Mouse (Mus musculus): Measurements from ENCODE around the gene Cat. TPM values are rescaled to one million over a fixed set of nuclear protein-coding genes. Genes with fewer than 3 reads are reported as not detected.

Cat gene
- polyA plus RNA-seq, 1 experiment from 2014 or later, result 91.9 TPM

GRCm38 (mm10) chr2:103424349-103425026 is 60.5 kb downstream of the Cat start:
- peak overlapping the region; percentile 25 for H3K4me3 ChIP-seq (ENCODE audit: low read depth, low read length)

GRCm38 (mm10) chr2:103423884-103424283 is 61.1 kb downstream of the Cat start:
- no peaks in the 10 kb centered on the region for H3K4me1 ChIP-seq (ENCODE audit: insufficient read depth, low read depth, low read length)
- no peak for TF ChIP-seq CTCF (IDR thresholded peaks at IDR 0.05)
- TF ChIP-seq EP300 (IDR thresholded peaks at IDR 0.05), result no peak
- H3K27me3 ChIP-seq (replicated peaks; ENCODE audit: insufficient read depth, low read length), result no peaks in the 10 kb centered on the region
- peak overlapping the region; percentile 84 for H3K27ac ChIP-seq (ENCODE audit: low read length)
- H3K4me2 ChIP-seq (replicated peaks; ENCODE audit: low read depth, low read length), result peak overlapping the region; percentile 46
- peak overlapping the region; percentile 25 for H3K4me3 ChIP-seq (ENCODE audit: low read depth, low read length)
- ATAC-seq, result peak; percentile 59
- H3K9me3 ChIP-seq (ENCODE audit: low read length), result no peaks in the 10 kb centered on the region
- H3K36me3 ChIP-seq (ENCODE audit: insufficient read depth, low read length), result no peaks in the 10 kb centered on the region
- 42% methylated on average over 12 of the region's 12 CpGs for WGBS
- peak; percentile 69 for DNase-seq (ENCODE audit: low spot score)
- H3K9ac ChIP-seq (replicated peaks; ENCODE audit: low read depth), result peak overlapping the region; percentile 34

More at GRCm38 (mm10) chr2:103424349-103425026, 60.5 kb downstream of the Cat start:
- Histone ChIP-seq H3K36me3 (ENCODE audit: insufficient read depth, low read length) (no peaks in the 10 kb centered on the region), H3K9ac (replicated peaks; ENCODE audit: low read depth) (peak overlapping the region; percentile 34), H3K4me2 (replicated peaks; ENCODE audit: low read depth, low read length) (peak overlapping the region; percentile 46), H3K4me1 (ENCODE audit: insufficient read depth, low read depth, low read length) (no peaks in the 10 kb centered on the region), H3K27me3 (replicated peaks; ENCODE audit: insufficient read depth, low read length) (no peaks in the 10 kb centered on the region), H3K27ac (ENCODE audit: low read length) (peak overlapping the region; percentile 84), H3K9me3 (ENCODE audit: low read length) (no peaks in the 10 kb centered on the region)
- DNase-seq (ENCODE audit: low spot score) (peak; percentile 88), ATAC-seq (peak; percentile 72)
- TF ChIP-seq EP300 (IDR thresholded peaks at IDR 0.05) (no peak), CTCF (IDR thresholded peaks at IDR 0.05) (peak; percentile 92)
- WGBS, result 11% methylated on average over 12 of the region's 12 CpGs

GRCm38 (mm10) chr2:103420650-103421507 is 64.1 kb downstream of the Cat start:
- no peaks in the 10 kb centered on the region for H3K9me3 ChIP-seq (ENCODE audit: low read length)
- H3K9ac ChIP-seq (replicated peaks; ENCODE audit: low read depth), result no peak overlapping the region
- DNase-seq (ENCODE audit: low spot score) (peak; percentile 31), ATAC-seq (no peak)
- H3K27me3 ChIP-seq (replicated peaks; ENCODE audit: insufficient read depth, low read length), result no peaks in the 10 kb centered on the region
- no peaks in the 10 kb centered on the region for H3K4me1 ChIP-seq (ENCODE audit: insufficient read depth, low read depth, low read length)
- no peak overlapping the region for H3K27ac ChIP-seq (ENCODE audit: low read length)
- 27% methylated on average over 15 of the region's 15 CpGs for WGBS
- TF ChIP-seq CTCF (IDR thresholded peaks at IDR 0.05), result no peak
- no peak for TF ChIP-seq EP300 (IDR thresholded peaks at IDR 0.05)
- H3K4me2 ChIP-seq (replicated peaks; ENCODE audit: low read depth, low read length), result no peak overlapping the region
- no peaks in the 10 kb centered on the region for H3K36me3 ChIP-seq (ENCODE audit: insufficient read depth, low read length)
- no peak overlapping the region for H3K4me3 ChIP-seq (ENCODE audit: low read depth, low read length)

- 60% methylated on average over 3 of the region's 3 CpGs for WGBS
Measured at GRCm38 (mm10) chr2:103415774-103416173, 69.2 kb downstream of the Cat start.

GRCm38 (mm10) chr2:103413381-103413780 is 71.6 kb downstream of the Cat start:
- H3K9me3 ChIP-seq (ENCODE audit: low read length), result no peaks in the 10 kb centered on the region
- H3K9ac ChIP-seq (replicated peaks; ENCODE audit: low read depth), result no peak overlapping the region
- H3K4me1 ChIP-seq (ENCODE audit: insufficient read depth, low read depth, low read length), result no peaks in the 10 kb centered on the region; the same call in 1 of the 2 replicates
- 0 out of 2 replicates have a peak, but pooled peaks have one; percentile 37 for ATAC-seq
- H3K27ac ChIP-seq (ENCODE audit: low read length), result no peak overlapping the region
- no peak for TF ChIP-seq CTCF (IDR thresholded peaks at IDR 0.05)
- no peak for TF ChIP-seq EP300 (IDR thresholded peaks at IDR 0.05)
- H3K4me2 ChIP-seq (replicated peaks; ENCODE audit: low read depth, low read length), result no peak overlapping the region
- no peaks in the 10 kb centered on the region for H3K27me3 ChIP-seq (replicated peaks; ENCODE audit: insufficient read depth, low read length)
- H3K36me3 ChIP-seq (ENCODE audit: insufficient read depth, low read length), result no peaks in the 10 kb centered on the region
- WGBS, result 24% methylated on average over 5 of the region's 5 CpGs
- no peak overlapping the region for H3K4me3 ChIP-seq (ENCODE audit: low read depth, low read length)
- DNase-seq (ENCODE audit: low spot score), result peak; percentile 28

More at GRCm38 (mm10) chr2:103415774-103416173, 69.2 kb downstream of the Cat start:
- 0 out of 2 replicates have a peak, but pooled peaks have one; percentile 36 for TF ChIP-seq EP300 (IDR thresholded peaks at IDR 0.05)
- TF ChIP-seq CTCF (IDR thresholded peaks at IDR 0.05), result no peak
- no peaks in the 10 kb centered on the region for H3K9me3 ChIP-seq (ENCODE audit: low read length)
- DNase-seq (ENCODE audit: low spot score) (peak; percentile 59), ATAC-seq (peak; percentile 73)
- no peak overlapping the region for H3K4me2 ChIP-seq (replicated peaks; ENCODE audit: low read depth, low read length)
- H3K27me3 ChIP-seq (replicated peaks; ENCODE audit: insufficient read depth, low read length), result no peaks in the 10 kb centered on the region
- no peak overlapping the region for H3K27ac ChIP-seq (ENCODE audit: low read length)
- no peak overlapping the region for H3K4me3 ChIP-seq (ENCODE audit: low read depth, low read length)
- H3K9ac ChIP-seq (replicated peaks; ENCODE audit: low read depth), result no peak overlapping the region
- no peaks in the 10 kb centered on the region for H3K36me3 ChIP-seq (ENCODE audit: insufficient read depth, low read length)
- no peaks in the 10 kb centered on the region; the same call in 1 of the 2 replicates for H3K4me1 ChIP-seq (ENCODE audit: insufficient read depth, low read depth, low read length)

GRCm38 (mm10) chr2:103411816-103412215 is 73.1 kb downstream of the Cat start:
- no peak overlapping the region for H3K4me2 ChIP-seq (replicated peaks; ENCODE audit: low read depth, low read length)
- TF ChIP-seq EP300 (IDR thresholded peaks at IDR 0.05) (no peak), CTCF (IDR thresholded peaks at IDR 0.05) (no peak)
- H3K4me1 ChIP-seq (ENCODE audit: insufficient read depth, low read depth, low read length), result no peaks in the 10 kb centered on the region; the same call in 1 of the 2 replicates
- no peak for ATAC-seq
- no peak overlapping the region for H3K9ac ChIP-seq (replicated peaks; ENCODE audit: low read depth)
- H3K9me3 ChIP-seq (ENCODE audit: low read length), result no peaks in the 10 kb centered on the region
- no peaks in the 10 kb centered on the region for H3K27me3 ChIP-seq (replicated peaks; ENCODE audit: insufficient read depth, low read length)
- WGBS, result 92% methylated on average over 3 of the region's 3 CpGs
- no peak overlapping the region for H3K4me3 ChIP-seq (ENCODE audit: low read depth, low read length)
- DNase-seq (ENCODE audit: low spot score), result no peak
- no peak overlapping the region for H3K27ac ChIP-seq (ENCODE audit: low read length)
- no peaks in the 10 kb centered on the region for H3K36me3 ChIP-seq (ENCODE audit: insufficient read depth, low read length)

All from lung, postnatal 0 days (tissue).